Mouse (Mus musculus) right cerebral cortex, postnatal 4 days (tissue): Measurements from ENCODE around the gene Txk.
A peak's percentile ranks its signal among the peaks of the same experiment; 100 is the strongest.

Experiments
- DNase-seq: peaks from one replicate; pipeline ENCODE4 v3.0.0-alpha.2; 2022

Gene Txk

DNA sequence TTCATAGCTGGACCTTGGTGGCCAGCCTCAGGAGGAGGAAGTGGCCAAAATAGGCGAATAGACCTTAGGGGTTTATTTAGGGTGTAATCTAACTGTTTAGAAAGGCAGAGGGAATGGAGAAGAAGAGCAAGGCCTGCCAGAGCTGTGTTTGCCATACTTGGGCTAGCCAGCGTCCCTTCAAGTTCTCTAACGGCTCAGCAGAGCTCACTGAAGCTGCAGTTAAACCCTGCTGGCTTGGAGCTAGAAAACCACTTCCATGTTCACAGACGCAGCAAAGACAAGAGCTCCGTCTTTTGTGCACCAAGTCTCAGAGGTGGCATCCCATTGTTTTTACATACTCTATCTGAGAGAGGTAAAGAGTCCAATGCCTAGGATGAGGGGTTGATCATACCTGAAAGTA, 2.4 kb downstream of the Txk start:
- DNase-seq: no peak

- DNase-seq: no peak
These were observed 3.8 kb downstream of the Txk start for GRCm38 (mm10) chr5:72748659-72749265.

- DNase-seq: peak; percentile 37
These were observed 5.2 kb downstream of the Txk start for GRCm38 (mm10) chr5:72747384-72747783.

- no peak for DNase-seq
These were observed 6.1 kb downstream of the Txk start for GRCm38 (mm10) chr5:72746461-72746860.

GRCm38 (mm10) chr5:72743103-72743502, 9.5 kb downstream of the Txk start:
- no peak for DNase-seq

GRCm38 (mm10) chr5:72736868-72737267, 15.7 kb downstream of the Txk start:
- no peak for DNase-seq

- no peak for DNase-seq
These were observed 16.1 kb downstream of the Txk start for GRCm38 (mm10) chr5:72736437-72736836.

DNA sequence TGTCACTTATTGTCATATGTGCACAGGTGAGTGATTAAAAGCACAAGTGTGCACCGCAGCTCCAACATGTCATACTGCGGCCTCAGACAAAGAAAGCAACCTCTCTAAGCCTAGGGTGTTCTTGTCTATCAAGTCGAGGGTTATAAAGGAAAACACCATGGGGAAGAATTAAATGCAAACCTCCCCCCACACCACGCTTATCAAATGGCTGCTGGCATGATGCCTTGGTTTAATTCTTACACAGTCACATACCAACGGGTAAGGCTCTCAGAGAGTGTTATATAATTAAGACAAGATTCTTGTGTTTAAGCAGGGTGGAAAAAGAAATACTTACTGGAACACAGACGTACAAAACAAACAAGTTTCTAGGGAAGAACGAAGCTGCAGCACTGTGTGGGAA, 16.8 kb downstream of the Txk start:
- DNase-seq: no peak

DNA sequence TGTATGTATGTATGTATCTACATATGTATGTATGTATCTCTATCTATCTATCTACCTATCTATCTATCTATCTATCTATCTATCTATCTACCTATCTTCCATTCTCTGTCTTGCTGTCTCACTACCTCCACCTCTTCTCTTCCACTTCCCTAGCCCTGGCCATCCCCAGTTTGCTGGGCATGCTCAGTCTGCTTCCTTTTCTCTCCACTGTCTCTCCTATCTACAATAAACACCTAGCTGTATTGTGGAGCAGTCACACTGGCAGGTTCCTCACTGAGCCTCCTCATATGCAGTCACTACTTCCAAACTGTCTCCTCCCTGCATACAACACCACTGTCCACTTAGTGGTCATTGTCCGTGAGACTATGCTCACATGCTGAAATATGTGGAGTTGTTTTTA, 19.7 kb downstream of the Txk start:
- no peak for DNase-seq

DNA sequence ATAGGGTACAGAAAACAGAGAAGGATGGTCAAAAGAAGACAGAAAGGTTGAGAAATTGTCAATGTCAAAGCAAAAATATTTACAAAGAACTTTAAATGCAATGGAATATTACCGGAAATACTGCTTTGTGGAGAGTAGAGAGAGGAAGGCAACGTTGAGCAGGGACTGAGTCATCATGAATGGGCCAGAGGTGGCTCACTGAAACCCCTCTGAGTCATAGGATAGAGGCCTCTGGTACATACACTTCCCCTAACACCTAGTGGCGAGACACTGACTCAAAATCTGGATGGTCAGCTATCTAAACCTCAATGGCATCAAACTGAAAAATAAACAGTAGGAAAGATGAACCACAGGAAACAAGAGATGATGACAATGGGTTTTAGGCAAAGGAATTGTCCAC, 27.2 kb downstream of the Txk start:
- DNase-seq: no peak

- DNase-seq: no peak
These were observed 29.1 kb downstream of the Txk start for GRCm38 (mm10) chr5:72723429-72723828.

- no peak for DNase-seq
These were observed 32.0 kb downstream of the Txk start for GRCm38 (mm10) chr5:72720587-72720986.

DNA sequence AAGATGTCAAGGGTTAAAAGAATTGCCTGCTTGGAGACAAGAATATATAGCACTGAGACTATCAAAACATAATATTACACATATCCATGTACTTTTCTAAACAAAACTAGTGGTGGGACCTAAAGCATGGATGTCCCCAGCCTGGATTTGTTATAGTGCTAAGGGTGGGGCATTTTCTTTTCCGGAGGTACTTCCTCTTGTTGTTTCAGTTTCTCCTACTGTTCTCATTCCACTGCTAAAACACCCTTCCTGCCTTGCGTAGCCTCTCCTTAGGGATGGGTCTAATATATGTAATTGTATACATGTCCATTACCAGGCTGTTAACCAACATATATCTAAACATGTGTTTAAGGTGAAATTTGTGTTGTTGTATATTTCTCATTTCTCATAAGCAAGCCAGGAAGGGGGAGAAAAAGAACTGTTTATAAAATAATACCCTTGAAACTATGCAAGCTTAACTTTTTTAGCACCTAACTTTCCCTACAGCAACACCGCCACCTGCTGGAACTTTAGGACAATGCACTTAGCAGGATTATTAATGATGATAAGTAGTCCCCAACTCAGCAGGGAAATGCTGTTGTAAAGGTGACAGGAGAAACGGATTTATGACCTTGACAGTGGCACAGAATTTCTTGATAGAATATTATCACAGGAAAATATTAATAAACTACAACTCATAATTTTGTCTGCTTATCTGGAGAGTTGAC, 41.9 kb downstream of the Txk start:
- DNase-seq: peak; percentile 82

GRCm38 (mm10) chr5:72709976-72710375, 42.6 kb downstream of the Txk start:
- DNase-seq: no peak

- DNase-seq: no peak
These were observed 43.1 kb downstream of the Txk start for GRCm38 (mm10) chr5:72709451-72709850.

GRCm38 (mm10) chr5:72706722-72707121, 45.9 kb downstream of the Txk start:
- no peak for DNase-seq

GRCm38 (mm10) chr5:72706095-72706494, 46.5 kb downstream of the Txk start:
- DNase-seq: no peak

DNA sequence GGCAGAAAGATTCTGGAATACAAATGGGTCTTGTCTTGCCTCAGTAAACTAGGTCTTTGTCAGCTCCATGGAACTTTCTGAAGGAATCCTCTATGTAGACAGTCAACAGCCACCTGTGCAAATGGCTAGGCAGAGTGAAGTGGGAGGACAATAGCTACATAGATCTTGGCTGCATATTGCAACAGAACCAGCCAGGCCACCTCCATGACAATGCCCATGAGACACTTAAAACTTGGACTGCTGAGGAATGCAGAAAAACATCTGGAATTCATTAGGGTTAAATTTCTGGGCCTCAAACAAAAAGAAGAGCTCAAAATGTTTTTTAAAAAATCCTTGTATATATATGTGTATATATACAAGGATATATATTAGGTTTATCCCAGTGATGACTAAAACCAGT, 50.4 kb downstream of the Txk start:
- DNase-seq: no peak

DNA sequence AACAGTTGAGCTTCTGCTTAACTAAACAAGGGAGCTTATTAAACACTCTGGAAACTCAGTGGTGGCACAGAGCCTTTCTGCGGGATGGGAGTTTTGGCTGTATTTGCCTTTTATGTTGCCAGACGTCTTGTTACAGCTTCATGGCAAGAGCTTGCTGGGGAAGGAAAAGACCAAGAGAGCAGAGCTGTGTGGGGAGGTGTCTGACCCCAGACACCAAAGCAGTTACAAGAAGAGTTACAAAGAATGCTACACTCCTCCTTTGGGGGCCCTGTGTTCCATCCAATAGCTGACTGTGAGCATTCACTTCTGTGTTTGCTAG, 53.1 kb downstream of the Txk start:
- DNase-seq: no peak

GRCm38 (mm10) chr5:72698818-72699499, 53.6 kb downstream of the Txk start:
- no peak for DNase-seq

DNA sequence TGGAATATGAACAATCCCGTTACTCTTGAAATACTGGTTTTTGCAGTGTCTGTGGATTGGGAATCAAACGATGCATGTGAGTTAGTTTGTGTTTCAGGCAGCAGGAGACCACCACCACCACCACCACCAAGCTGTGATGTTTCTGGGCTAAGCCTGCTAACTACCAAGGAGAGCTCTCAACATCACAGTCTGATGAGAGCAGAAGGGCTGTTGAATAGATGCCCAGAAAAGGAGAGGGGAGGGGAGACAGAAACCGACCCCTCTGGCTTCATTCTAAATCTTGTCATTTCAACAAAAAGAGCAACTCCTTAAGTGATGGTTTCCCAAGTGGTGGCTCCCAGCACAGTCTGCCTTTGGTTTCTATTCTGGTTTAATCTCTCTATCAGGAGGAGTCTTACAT, 54.2 kb downstream of the Txk start:
- DNase-seq: no peak

- DNase-seq: no peak
These were observed 56.1 kb downstream of the Txk start for GRCm38 (mm10) chr5:72696491-72696890.

- DNase-seq: no peak
These were observed 57.9 kb downstream of the Txk start for GRCm38 (mm10) chr5:72694684-72695083.

GRCm38 (mm10) chr5:72690516-72690915, 62.1 kb downstream of the Txk start:
- no peak for DNase-seq

- no peak for DNase-seq
These were observed 63.0 kb downstream of the Txk start for GRCm38 (mm10) chr5:72689556-72689955.
